Mouse (Mus musculus): ENCODE results near the gene Dnaic1.

GRCm38 (mm10) chr4:41575914-41576313 is 6.3 kb downstream of the Dnaic1 start:
- TF ChIP-seq POLR2A (IDR thresholded peaks at IDR 0.05; ENCODE audit: borderline replicate concordance, extremely low read depth, low read depth, low read length): no peak
- no peak for TF ChIP-seq CTCF (IDR thresholded peaks at IDR 0.05; ENCODE audit: insufficient read depth, low read length)

All from lung, adult 2 months (tissue).